Mouse (Mus musculus): ENCODE data around the gene Il27ra.

GRCm38 (mm10) chr8:84072321-84072720 is 29.9 kb upstream of the Il27ra start:
- no peak for TF ChIP-seq CTCF (IDR thresholded peaks at IDR 0.05; ENCODE audit: control insufficient read depth, insufficient read depth, low read length)
- TF ChIP-seq POLR2A (IDR thresholded peaks at IDR 0.05; ENCODE audit: borderline replicate concordance, control insufficient read depth, low read depth, low read length) = no peak

Data from bone marrow, adult 2 months (tissue).